Mouse (Mus musculus): Measurements from ENCODE around the gene Rsrp1. TPM values are rescaled to one million over a fixed set of nuclear protein-coding genes. Genes with fewer than 3 reads are reported as not detected.

Gene Rsrp1
- polyA plus RNA-seq, 1 experiment = 1,774 TPM

- H3K4me3 ChIP-seq (ENCODE audit: control insufficient read depth, insufficient read depth, low read length) = no peak overlapping the region
- peak overlapping the region; percentile 99 for H3K27ac ChIP-seq (ENCODE audit: control insufficient read depth, insufficient read depth, low read length)
- 91% methylated on average over 6 of the region's 6 CpGs for WGBS
- no peak for DNase-seq
- TF ChIP-seq CTCF (IDR thresholded peaks at IDR 0.05; ENCODE audit: borderline replicate concordance, control insufficient read depth, extremely low read depth, insufficient read depth, low read length, poor library complexity) (no peak), POLR2A (IDR thresholded peaks at IDR 0.05; ENCODE audit: control insufficient read depth, extremely low read depth, insufficient read depth, low read length, poor library complexity) (no peak)
- peaks cover 38% of the 10 kb centered on the region for H3K4me1 ChIP-seq (replicated peaks; ENCODE audit: control insufficient read depth, insufficient read depth, low read length)
- peaks cover 11% of the 10 kb centered on the region for H3K36me3 ChIP-seq (ENCODE audit: control insufficient read depth, insufficient read depth, low read length)
- H3K27me3 ChIP-seq (ENCODE audit: control insufficient read depth, insufficient read depth, low read length) = no peaks in the 10 kb centered on the region
Observed at GRCm38 (mm10) chr4:134920631-134921030, 2.8 kb upstream of the Rsrp1 start.

- TF ChIP-seq POLR2A (IDR thresholded peaks at IDR 0.05; ENCODE audit: control insufficient read depth, extremely low read depth, insufficient read depth, low read length, poor library complexity) = no peak
- TF ChIP-seq CTCF (IDR thresholded peaks at IDR 0.05; ENCODE audit: borderline replicate concordance, control insufficient read depth, extremely low read depth, insufficient read depth, low read length, poor library complexity) = no peak
- peaks cover 33% of the 10 kb centered on the region for H3K4me1 ChIP-seq (replicated peaks; ENCODE audit: control insufficient read depth, insufficient read depth, low read length)
- H3K27me3 ChIP-seq (ENCODE audit: control insufficient read depth, insufficient read depth, low read length) = no peaks in the 10 kb centered on the region
- WGBS = 94% methylated on average over 4 of the region's 4 CpGs
- no peak overlapping the region for H3K4me3 ChIP-seq (ENCODE audit: control insufficient read depth, insufficient read depth, low read length)
- no peak for DNase-seq
- H3K36me3 ChIP-seq (ENCODE audit: control insufficient read depth, insufficient read depth, low read length) = peaks cover 22% of the 10 kb centered on the region
- H3K27ac ChIP-seq (ENCODE audit: control insufficient read depth, insufficient read depth, low read length) = no peak overlapping the region
Observed at GRCm38 (mm10) chr4:134921703-134922102, 1.7 kb upstream of the Rsrp1 start.

GRCm38 (mm10) chr4:134922111-134922924, 1.1 kb upstream of the Rsrp1 start:
- no peak for DNase-seq
- H3K4me3 ChIP-seq (ENCODE audit: control insufficient read depth, insufficient read depth, low read length) = peak overlapping the region; percentile 59
- peak overlapping the region; percentile 76 for H3K27ac ChIP-seq (ENCODE audit: control insufficient read depth, insufficient read depth, low read length)
- peaks cover 28% of the 10 kb centered on the region for H3K36me3 ChIP-seq (ENCODE audit: control insufficient read depth, insufficient read depth, low read length)
- WGBS = 62% methylated on average over 10 of the region's 10 CpGs
- TF ChIP-seq CTCF (IDR thresholded peaks at IDR 0.05; ENCODE audit: borderline replicate concordance, control insufficient read depth, extremely low read depth, insufficient read depth, low read length, poor library complexity) (no peak), POLR2A (IDR thresholded peaks at IDR 0.05; ENCODE audit: control insufficient read depth, extremely low read depth, insufficient read depth, low read length, poor library complexity) (no peak)
- no peaks in the 10 kb centered on the region for H3K27me3 ChIP-seq (ENCODE audit: control insufficient read depth, insufficient read depth, low read length)
- H3K4me1 ChIP-seq (replicated peaks; ENCODE audit: control insufficient read depth, insufficient read depth, low read length) = peaks cover 30% of the 10 kb centered on the region

GRCm38 (mm10) chr4:134922925-134923244, 507 bp upstream of the Rsrp1 start:
- Histone ChIP-seq H3K4me3 (ENCODE audit: control insufficient read depth, insufficient read depth, low read length) (peak overlapping the region; percentile 59), H3K4me1 (replicated peaks; ENCODE audit: control insufficient read depth, insufficient read depth, low read length) (peaks cover 28% of the 10 kb centered on the region), H3K27ac (ENCODE audit: control insufficient read depth, insufficient read depth, low read length) (peak overlapping the region; percentile 76), H3K27me3 (ENCODE audit: control insufficient read depth, insufficient read depth, low read length) (no peaks in the 10 kb centered on the region), H3K36me3 (ENCODE audit: control insufficient read depth, insufficient read depth, low read length) (peaks cover 34% of the 10 kb centered on the region)
- under 1% methylated on average over 13 of the region's 13 CpGs for WGBS
- peak; percentile 77 for DNase-seq
- TF ChIP-seq POLR2A (IDR thresholded peaks at IDR 0.05; ENCODE audit: control insufficient read depth, extremely low read depth, insufficient read depth, low read length, poor library complexity) (no peak), CTCF (IDR thresholded peaks at IDR 0.05; ENCODE audit: borderline replicate concordance, control insufficient read depth, extremely low read depth, insufficient read depth, low read length, poor library complexity) (0 out of 2 replicates have a peak, but pooled peaks have one; percentile 7)

- peak; percentile 56 for DNase-seq
- WGBS = under 1% methylated on average over 75 of the region's 75 CpGs
- Histone ChIP-seq H3K27me3 (ENCODE audit: control insufficient read depth, insufficient read depth, low read length) (no peaks in the 10 kb centered on the region), H3K4me3 (ENCODE audit: control insufficient read depth, insufficient read depth, low read length) (peak overlapping the region; percentile 75), H3K4me1 (replicated peaks; ENCODE audit: control insufficient read depth, insufficient read depth, low read length) (peaks cover 19% of the 10 kb centered on the region), H3K27ac (ENCODE audit: control insufficient read depth, insufficient read depth, low read length) (peak overlapping the region; percentile 59), H3K36me3 (ENCODE audit: control insufficient read depth, insufficient read depth, low read length) (peaks cover 42% of the 10 kb centered on the region)
- no peak; the same call in 1 of the 2 replicates for TF ChIP-seq CTCF (IDR thresholded peaks at IDR 0.05; ENCODE audit: borderline replicate concordance, control insufficient read depth, extremely low read depth, insufficient read depth, low read length, poor library complexity)
Observed at GRCm38 (mm10) chr4:134924019-134924741, 788 bp downstream of the Rsrp1 start.

GRCm38 (mm10) chr4:134925206-134925605, 1.8 kb downstream of the Rsrp1 start:
- no peak overlapping the region for H3K27ac ChIP-seq (ENCODE audit: control insufficient read depth, insufficient read depth, low read length)
- 30% methylated on average over 8 of the region's 8 CpGs for WGBS
- peak overlapping the region; percentile 37 for H3K4me3 ChIP-seq (ENCODE audit: control insufficient read depth, insufficient read depth, low read length)
- DNase-seq = no peak
- TF ChIP-seq POLR2A (IDR thresholded peaks at IDR 0.05; ENCODE audit: control insufficient read depth, extremely low read depth, insufficient read depth, low read length, poor library complexity) (no peak), CTCF (IDR thresholded peaks at IDR 0.05; ENCODE audit: borderline replicate concordance, control insufficient read depth, extremely low read depth, insufficient read depth, low read length, poor library complexity) (no peak)
- peaks cover 42% of the 10 kb centered on the region for H3K36me3 ChIP-seq (ENCODE audit: control insufficient read depth, insufficient read depth, low read length)
- H3K4me1 ChIP-seq (replicated peaks; ENCODE audit: control insufficient read depth, insufficient read depth, low read length) = peaks cover 13% of the 10 kb centered on the region
- H3K27me3 ChIP-seq (ENCODE audit: control insufficient read depth, insufficient read depth, low read length) = no peaks in the 10 kb centered on the region
